Mouse (Mus musculus): ENCODE measurements around the gene Zan. TPM values are rescaled to one million over a fixed set of nuclear protein-coding genes. Genes with fewer than 3 reads are reported as not detected.

Zan gene
- polyA plus RNA-seq, 1 experiment from 2014 or later = 0.11 TPM

Other genes with a start within 250 kb of the Zan start
- gene Ache, start 189.5 kb downstream of the Zan start, polyA plus RNA-seq (2015; fragmentation: Nextera tagmentation; extraction: Ambion mirVana) = 3.0 and 3.1 TPM in 2 replicates
- gene Ufsp1, start 182.4 kb downstream of the Zan start, polyA plus RNA-seq (2015; fragmentation: Nextera tagmentation; extraction: Ambion mirVana) = 7.2 and 7.8 TPM in 2 replicates
- gene Srrt, start 169.4 kb downstream of the Zan start, polyA plus RNA-seq (2015; fragmentation: Nextera tagmentation; extraction: Ambion mirVana) = 158 and 165 TPM in 2 replicates
- gene Trip6, start 162.7 kb downstream of the Zan start, polyA plus RNA-seq (2015; fragmentation: Nextera tagmentation; extraction: Ambion mirVana) = 90.1 and 102 TPM in 2 replicates
- gene Slc12a9, start 143.5 kb downstream of the Zan start, polyA plus RNA-seq (2015; fragmentation: Nextera tagmentation; extraction: Ambion mirVana) = 16.3 and 16.6 TPM in 2 replicates
- gene Ephb4, start 127.0 kb downstream of the Zan start, polyA plus RNA-seq (2015; fragmentation: Nextera tagmentation; extraction: Ambion mirVana) = 53.7 and 55.3 TPM in 2 replicates
- gene Pop7, start 25.5 kb upstream of the Zan start, polyA plus RNA-seq (2015; fragmentation: Nextera tagmentation; extraction: Ambion mirVana) = 51.2 and 53.0 TPM in 2 replicates
- gene Gigyf1, start 41.5 kb upstream of the Zan start, polyA plus RNA-seq (2015; fragmentation: Nextera tagmentation; extraction: Ambion mirVana) = 11.9 and 12.2 TPM in 2 replicates
- 0.24 and 0.36 TPM in 2 replicates for gene Epo, start 56.2 kb upstream of the Zan start, polyA plus RNA-seq (2015; fragmentation: Nextera tagmentation; extraction: Ambion mirVana)
- gene Gnb2, start 56.4 kb upstream of the Zan start, polyA plus RNA-seq (2015; fragmentation: Nextera tagmentation; extraction: Ambion mirVana) = 358 and 388 TPM in 2 replicates
- 0.40 and 0.96 TPM in 2 replicates for gene Actl6b, start 76.5 kb upstream of the Zan start, polyA plus RNA-seq (2015; fragmentation: Nextera tagmentation; extraction: Ambion mirVana)
- 0.23 and 0.57 TPM in 2 replicates for gene Tfr2, start 92.8 kb upstream of the Zan start, polyA plus RNA-seq (2015; fragmentation: Nextera tagmentation; extraction: Ambion mirVana)
- 25.2 and 28.6 TPM in 2 replicates for gene Mospd3, start 124.0 kb upstream of the Zan start, polyA plus RNA-seq (2015; fragmentation: Nextera tagmentation; extraction: Ambion mirVana)
- 150 and 156 TPM in 2 replicates for gene Pcolce, start 136.7 kb upstream of the Zan start, polyA plus RNA-seq (2015; fragmentation: Nextera tagmentation; extraction: Ambion mirVana)
- 0.09 and 0.13 TPM in 2 replicates for gene Fbxo24, start 151.9 kb upstream of the Zan start, polyA plus RNA-seq (2015; fragmentation: Nextera tagmentation; extraction: Ambion mirVana)
- 39.5 and 51.8 TPM in 2 replicates for gene Lrch4, start 152.1 kb upstream of the Zan start, polyA plus RNA-seq (2015; fragmentation: Nextera tagmentation; extraction: Ambion mirVana)
- gene Gm20605, start 152.1 kb upstream of the Zan start, polyA plus RNA-seq (2015; fragmentation: Nextera tagmentation; extraction: Ambion mirVana) = 18.4 and 20.9 TPM in 2 replicates
- gene Sap25, start 164.3 kb upstream of the Zan start, polyA plus RNA-seq (2015; fragmentation: Nextera tagmentation; extraction: Ambion mirVana) = 11.7 and 13.3 TPM in 2 replicates
- 0.94 and 1.4 TPM in 2 replicates for gene Irs3, start 168.7 kb upstream of the Zan start, polyA plus RNA-seq (2015; fragmentation: Nextera tagmentation; extraction: Ambion mirVana)
- gene Agfg2, start 207.7 kb upstream of the Zan start, polyA plus RNA-seq (2015; fragmentation: Nextera tagmentation; extraction: Ambion mirVana) = 17.2 and 21.1 TPM in 2 replicates

Data from kidney, embryonic 16.5 days (tissue).